9 mouse cellular contexts compared by ENCODE assay signal in the genomic region with DNA sequence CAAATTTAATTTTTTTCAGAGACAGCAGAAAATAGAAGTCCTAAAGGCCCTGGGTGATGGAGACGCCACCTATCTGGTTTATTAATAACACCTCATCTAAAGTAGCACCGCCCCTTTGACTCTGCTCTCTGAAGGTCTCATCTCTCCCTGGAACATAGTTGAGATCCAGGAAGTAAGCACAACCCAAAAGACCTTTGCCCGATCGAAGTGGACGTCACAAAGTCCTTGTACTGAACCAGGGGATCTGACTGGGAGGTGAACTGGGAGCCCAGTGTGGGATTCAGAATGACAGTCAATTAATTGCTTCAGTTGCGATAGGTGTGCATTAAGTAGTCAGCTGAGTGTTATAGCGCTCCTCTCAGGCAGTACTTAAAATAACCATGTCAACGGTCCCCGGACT. TPM values are rescaled to one million over a fixed set of nuclear protein-coding genes. Genes with fewer than 3 reads are reported as not detected.
A peak's percentile ranks its signal among the peaks of the same experiment; 100 is the strongest.
DNase-seq lines count a peak whose midpoint lies in the region; ATAC-seq lines count a peak whose summit lies in the region.
"Had no signal": no experiment of that assay in that cellular context is flagged by ENCODE, and none has a peak within 500 bp of the region (broad histone marks: within the 10 kb centered on the region; RNA-seq: fewer than 3 reads in every experiment).

No protein-coding gene starts in this region.

- H3K27me3 ChIP-seq in hindbrain, embryonic 10.5 days (ENCODE audit: insufficient read depth, poor library complexity, severe bottlenecking) = no peaks in the 10 kb centered on the region
- no peaks in the 10 kb centered on the region for H3K27me3 ChIP-seq in hindbrain, embryonic 11.5 days (ENCODE audit: control insufficient read depth, insufficient read depth, low read length)
- H3K27me3 ChIP-seq in forebrain, embryonic 13.5 days = no peaks in the 10 kb centered on the region
- no peaks in the 10 kb centered on the region for H3K27me3 ChIP-seq in kidney, embryonic 16.5 days (ENCODE audit: insufficient read depth, low read length)
- no peaks in the 10 kb centered on the region for H3K27me3 ChIP-seq in midbrain, embryonic 12.5 days

- WGBS in hindbrain, embryonic 10.5 days = 93% methylated on average over 9 of the region's 9 CpGs
- 95% methylated on average over 9 of the region's 9 CpGs for WGBS in hindbrain, embryonic 11.5 days
- 88% methylated on average over 9 of the region's 9 CpGs for WGBS in forebrain, embryonic 13.5 days
- WGBS in kidney, embryonic 16.5 days = 81% methylated on average over 9 of the region's 9 CpGs
- WGBS in midbrain, embryonic 12.5 days = 90% methylated on average over 9 of the region's 9 CpGs

- no peak for ATAC-seq in hindbrain, embryonic 11.5 days (ENCODE audit: low FRiP score)
- no peak for ATAC-seq in forebrain, embryonic 13.5 days
- no peak for ATAC-seq in kidney, embryonic 16.5 days (ENCODE audit: low FRiP score, low TSS enrichment)
- no peak for ATAC-seq in midbrain, embryonic 12.5 days (ENCODE audit: low FRiP score, low read depth)

- no peaks in the 10 kb centered on the region for H3K9me3 ChIP-seq in hindbrain, embryonic 10.5 days
- H3K9me3 ChIP-seq in hindbrain, embryonic 11.5 days (ENCODE audit: control insufficient read depth, low read length) = no peaks in the 10 kb centered on the region
- no peaks in the 10 kb centered on the region for H3K9me3 ChIP-seq in forebrain, embryonic 13.5 days (replicated peaks)
- no peaks in the 10 kb centered on the region for H3K9me3 ChIP-seq in kidney, embryonic 16.5 days (ENCODE audit: low read length)
- H3K9me3 ChIP-seq in midbrain, embryonic 12.5 days = no peaks in the 10 kb centered on the region

- peaks cover 29% of the 10 kb centered on the region for H3K4me1 ChIP-seq in hindbrain, embryonic 10.5 days (replicated peaks)
- H3K4me1 ChIP-seq in hindbrain, embryonic 11.5 days (replicated peaks; ENCODE audit: control insufficient read depth, insufficient read depth, low read length) = no peaks in the 10 kb centered on the region
- peaks cover 27% of the 10 kb centered on the region for H3K4me1 ChIP-seq in forebrain, embryonic 13.5 days
- peaks cover 26% of the 10 kb centered on the region for H3K4me1 ChIP-seq in kidney, embryonic 16.5 days (ENCODE audit: insufficient read depth, low read length)
- H3K4me1 ChIP-seq in midbrain, embryonic 12.5 days = peaks cover 18% of the 10 kb centered on the region

- H3K4me3 ChIP-seq in hindbrain, embryonic 10.5 days = peak overlapping the region; percentile 97
- H3K4me3 ChIP-seq in hindbrain, embryonic 11.5 days (ENCODE audit: low read depth, low read length) = no peak overlapping the region; the same call in 1 of the 2 replicates
- H3K4me3 ChIP-seq in forebrain, embryonic 13.5 days = peak overlapping the region; percentile 97; the same call in 1 of the 2 replicates
- peak overlapping the region; percentile 94 for H3K4me3 ChIP-seq in kidney, embryonic 16.5 days (ENCODE audit: low read length)
- H3K4me3 ChIP-seq in midbrain, embryonic 12.5 days = no peak overlapping the region

- no peak overlapping the region for H3K4me2 ChIP-seq in hindbrain, embryonic 11.5 days (replicated peaks; ENCODE audit: low read depth, low read length)
- H3K4me2 ChIP-seq in forebrain, embryonic 13.5 days = peak overlapping the region; percentile 96
- H3K4me2 ChIP-seq in kidney, embryonic 16.5 days (replicated peaks; ENCODE audit: low read depth, low read length) = peak overlapping the region; percentile 74
- H3K4me2 ChIP-seq in midbrain, embryonic 12.5 days (replicated peaks) = peak overlapping the region; percentile 90

- no peak overlapping the region for H3K9ac ChIP-seq in hindbrain, embryonic 11.5 days (ENCODE audit: low read depth, low read length)
- no peak overlapping the region for H3K9ac ChIP-seq in forebrain, embryonic 13.5 days
- peak overlapping the region; percentile 95; the same call in 1 of the 2 replicates for H3K9ac ChIP-seq in kidney, embryonic 16.5 days (replicated peaks; ENCODE audit: low read length)
- no peak overlapping the region for H3K9ac ChIP-seq in midbrain, embryonic 12.5 days (replicated peaks)

- H3K27ac ChIP-seq in hindbrain, embryonic 10.5 days = no peak overlapping the region
- no peak overlapping the region for H3K27ac ChIP-seq in hindbrain, embryonic 11.5 days (ENCODE audit: low read depth, low read length)
- H3K27ac ChIP-seq in forebrain, embryonic 13.5 days = no peak overlapping the region
- no peak overlapping the region for H3K27ac ChIP-seq in kidney, embryonic 16.5 days (ENCODE audit: low read length)
- no peak overlapping the region for H3K27ac ChIP-seq in midbrain, embryonic 12.5 days (replicated peaks)

- peaks cover 49% of the 10 kb centered on the region for H3K36me3 ChIP-seq in hindbrain, embryonic 10.5 days
- H3K36me3 ChIP-seq in hindbrain, embryonic 11.5 days (ENCODE audit: control insufficient read depth, insufficient read depth, low read length) = no peaks in the 10 kb centered on the region
- peaks cover 18% of the 10 kb centered on the region; the same call in 1 of the 2 replicates for H3K36me3 ChIP-seq in forebrain, embryonic 13.5 days (ENCODE audit: poor library complexity, severe bottlenecking)
- peaks cover 22% of the 10 kb centered on the region for H3K36me3 ChIP-seq in kidney, embryonic 16.5 days (ENCODE audit: insufficient read depth, low read length)
- H3K36me3 ChIP-seq in midbrain, embryonic 12.5 days = peaks cover 18% of the 10 kb centered on the region

- no peak for DNase-seq in hindbrain, embryonic 10.5 days (ENCODE audit: low spot score)
- no peak for DNase-seq in hindbrain, embryonic 11.5 days (ENCODE audit: low spot score)
- no peak for DNase-seq in right cerebral cortex, postnatal 10 days (ENCODE audit: low spot score in 2 of 2)
- no peak for DNase-seq in yolk sac, embryonic 10.5 days (ENCODE audit: low spot score)
- no peak for DNase-seq in gastrocnemius, postnatal 10 days
- DNase-seq: layer of hippocampus, postnatal 36 days had no signal

RNA-seq across cellular contexts. Expression of a gene that starts 1.6 kb away (rescaled TPM):
- 179 and 188 TPM in 2 replicates for polyA plus RNA-seq in hindbrain, embryonic 10.5 days (2016; fragmentation: Nextera tagmentation; extraction: Ambion mirVana)
- polyA plus RNA-seq in hindbrain, embryonic 11.5 days (2014; fragmentation: Nextera tagmentation; extraction: Ambion mirVana) = 189 and 202 TPM in 2 replicates
- polyA plus RNA-seq in forebrain, embryonic 13.5 days (2015; fragmentation: Nextera tagmentation; extraction: Ambion mirVana) = 146 and 148 TPM in 2 replicates
- polyA plus RNA-seq in kidney, embryonic 16.5 days (2015; fragmentation: Nextera tagmentation; extraction: Ambion mirVana) = 317 and 349 TPM in 2 replicates
- polyA plus RNA-seq in midbrain, embryonic 12.5 days (2016; fragmentation: Nextera tagmentation; extraction: Ambion mirVana) = 177 and 184 TPM in 2 replicates
- total RNA-seq in gastrocnemius, postnatal 10 days (2021) = 100 to 1,000 TPM in 1 of 2 experiments, 10 to 100 TPM in 1; 89.0 to 110 TPM

RNA-seq across cellular contexts. Expression of a gene that starts 48.1 kb away (rescaled TPM):
- 0.07 and 0.18 TPM in 2 replicates for polyA plus RNA-seq in hindbrain, embryonic 10.5 days (2016; fragmentation: Nextera tagmentation; extraction: Ambion mirVana)
- 0.42 and 0.49 TPM in 2 replicates for polyA plus RNA-seq in hindbrain, embryonic 11.5 days (2014; fragmentation: Nextera tagmentation; extraction: Ambion mirVana)
- polyA plus RNA-seq in forebrain, embryonic 13.5 days (2015; fragmentation: Nextera tagmentation; extraction: Ambion mirVana) = 0.15 and 0.23 TPM in 2 replicates
- polyA plus RNA-seq in kidney, embryonic 16.5 days (2015; fragmentation: Nextera tagmentation; extraction: Ambion mirVana) = 0.05 and 0.07 TPM in 2 replicates
- 0.21 and 0.24 TPM in 2 replicates for polyA plus RNA-seq in midbrain, embryonic 12.5 days (2016; fragmentation: Nextera tagmentation; extraction: Ambion mirVana)
- total RNA-seq in gastrocnemius, postnatal 10 days (2021) = under 1 TPM; 0.05 to 0.11 TPM

RNA-seq across cellular contexts. Expression of a gene that starts 59.2 kb away (rescaled TPM):
- polyA plus RNA-seq in hindbrain, embryonic 10.5 days (2016; fragmentation: Nextera tagmentation; extraction: Ambion mirVana) = 15.6 and 16.7 TPM in 2 replicates
- polyA plus RNA-seq in hindbrain, embryonic 11.5 days (2014; fragmentation: Nextera tagmentation; extraction: Ambion mirVana) = 10.2 and 12.2 TPM in 2 replicates
- polyA plus RNA-seq in forebrain, embryonic 13.5 days (2015; fragmentation: Nextera tagmentation; extraction: Ambion mirVana) = 13.5 and 13.6 TPM in 2 replicates
- polyA plus RNA-seq in kidney, embryonic 16.5 days (2015; fragmentation: Nextera tagmentation; extraction: Ambion mirVana) = 8.9 and 9.0 TPM in 2 replicates
- polyA plus RNA-seq in midbrain, embryonic 12.5 days (2016; fragmentation: Nextera tagmentation; extraction: Ambion mirVana) = 14.2 and 14.5 TPM in 2 replicates
- 1 to 10 TPM; 4.2 to 5.7 TPM for total RNA-seq in gastrocnemius, postnatal 10 days (2021)

Comparison
In these comparisons a context has a peak if more than half of its experiments do, and no peak if none do; other contexts are left out.
1. H3K4me3 ChIP-seq: peak in hindbrain, embryonic 10.5 days (single experiment), forebrain, embryonic 13.5 days (single experiment) and kidney, embryonic 16.5 days (single experiment); none in hindbrain, embryonic 11.5 days (single experiment) and midbrain, embryonic 12.5 days (single experiment).